Mouse (Mus musculus) left cerebral cortex, adult 9 months (tissue): Measurements from ENCODE around the gene Zic4.

Source experiments
- DNase-seq, 2 experiments: peaks; one replicate each; pipeline ENCODE4 v3.0.0; 2022; ENCODE audit warnings: low spot score in 2 of 2

Zic4 gene

GRCm38 (mm10) chr9:91380458-91380914, 18.3 kb downstream of the Zic4 start:
- no peak for DNase-seq

- no peak for DNase-seq
Observed at GRCm38 (mm10) chr9:91381284-91382110, 19.3 kb downstream of the Zic4 start.

GRCm38 (mm10) chr9:91382111-91382379, 19.8 kb downstream of the Zic4 start:
- no peak for DNase-seq

GRCm38 (mm10) chr9:91382471-91383255, 20.4 kb downstream of the Zic4 start:
- DNase-seq, result no peak

- no peak for DNase-seq
Observed at GRCm38 (mm10) chr9:91383441-91384135, 21.4 kb downstream of the Zic4 start.

GRCm38 (mm10) chr9:91384136-91384500, 21.9 kb downstream of the Zic4 start:
- no peak for DNase-seq

- no peak for DNase-seq
Observed at GRCm38 (mm10) chr9:91384693-91385560, 22.7 kb downstream of the Zic4 start.

GRCm38 (mm10) chr9:91385561-91386430, 23.6 kb downstream of the Zic4 start:
- DNase-seq, result no peak

GRCm38 (mm10) chr9:91386502-91386890, 24.3 kb downstream of the Zic4 start:
- DNase-seq, result no peak

GRCm38 (mm10) chr9:91386891-91387739, 24.9 kb downstream of the Zic4 start:
- DNase-seq, result no peak

- DNase-seq, result no peak
Observed at GRCm38 (mm10) chr9:91387740-91388080, 25.5 kb downstream of the Zic4 start.

GRCm38 (mm10) chr9:91388173-91388572, 26.0 kb downstream of the Zic4 start:
- no peak for DNase-seq

GRCm38 (mm10) chr9:91393376-91394068, 31.3 kb downstream of the Zic4 start:
- DNase-seq, result no peak

GRCm38 (mm10) chr9:91394211-91394646, 32.0 kb downstream of the Zic4 start:
- no peak for DNase-seq

GRCm38 (mm10) chr9:91395066-91395772, 33.0 kb downstream of the Zic4 start:
- no peak for DNase-seq

- DNase-seq, result no peak
Observed at GRCm38 (mm10) chr9:91399976-91400375, 37.8 kb downstream of the Zic4 start.

GRCm38 (mm10) chr9:91400482-91401093, 38.4 kb downstream of the Zic4 start:
- DNase-seq, result no peak

GRCm38 (mm10) chr9:91401471-91401870, 39.3 kb downstream of the Zic4 start:
- no peak for DNase-seq
